Mouse (Mus musculus) forebrain, embryonic 10.5 days (tissue): ENCODE results near the gene Moap1. TPM values are rescaled to one million over a fixed set of nuclear protein-coding genes. Genes with fewer than 3 reads are reported as not detected.
A peak's percentile ranks its signal among the peaks of the same experiment; 100 is the strongest.

ENCODE experiments used
- DNase-seq: peaks from one replicate; pipeline ENCODE4 v3.0.0-alpha.2; 2017; ENCODE audit warnings: low spot score; ENCODE audit errors: extremely low spot score
- H3K27ac ChIP-seq: fragments of 300-500 bp; sonication (generic); 2 replicates; pipeline ENCODE4 v1.5.1; 2016; ENCODE audit warnings: mild to moderate bottlenecking
- H3K27me3 ChIP-seq: fragments of 300-500 bp; sonication (generic); 2 replicates; pipeline ENCODE4 v1.6.1; 2016; ENCODE audit warnings: mild to moderate bottlenecking; ENCODE audit not compliant: poor library complexity, severe bottlenecking
- H3K36me3 ChIP-seq: fragments of 300-500 bp; sonication (generic); replicated peaks from 2 replicates; pipeline ENCODE4 v1.6.1; 2016; ENCODE audit warnings: mild to moderate bottlenecking, moderate library complexity
- H3K4me1 ChIP-seq: fragments of 300-500 bp; sonication (generic); 2 replicates; pipeline ENCODE4 v1.6.1; 2016
- H3K4me3 ChIP-seq: fragments of 300-500 bp; sonication (generic); 2 replicates; pipeline ENCODE4 v1.5.1; 2016; ENCODE audit warnings: mild to moderate bottlenecking, moderate library complexity
- H3K9me3 ChIP-seq: fragments of 300-500 bp; sonication (generic); 2 replicates; pipeline ENCODE4 v1.6.1; 2016; ENCODE audit warnings: mild to moderate bottlenecking, moderate library complexity
- WGBS: fragments of 180-500 bp; shearing (Covaris S2); methylation state at CpG from one replicate; pipeline ENCODE4 v1.1.7; 2016; 5-methylcytosine and 5-hydroxymethylcytosine counted together
- polyA plus RNA-seq: library from polyadenylated mRNA; unstranded; fragments of >200 nt; fragmentation: Nextera tagmentation; extraction: Ambion mirVana; gene quantifications from 2 replicates; pipeline ENCODE4 v1.2.1, GENCODE M21; 2016

Moap1 gene
- polyA plus RNA-seq, 1 experiment from 2014 or later = 33.8 TPM

DNA sequence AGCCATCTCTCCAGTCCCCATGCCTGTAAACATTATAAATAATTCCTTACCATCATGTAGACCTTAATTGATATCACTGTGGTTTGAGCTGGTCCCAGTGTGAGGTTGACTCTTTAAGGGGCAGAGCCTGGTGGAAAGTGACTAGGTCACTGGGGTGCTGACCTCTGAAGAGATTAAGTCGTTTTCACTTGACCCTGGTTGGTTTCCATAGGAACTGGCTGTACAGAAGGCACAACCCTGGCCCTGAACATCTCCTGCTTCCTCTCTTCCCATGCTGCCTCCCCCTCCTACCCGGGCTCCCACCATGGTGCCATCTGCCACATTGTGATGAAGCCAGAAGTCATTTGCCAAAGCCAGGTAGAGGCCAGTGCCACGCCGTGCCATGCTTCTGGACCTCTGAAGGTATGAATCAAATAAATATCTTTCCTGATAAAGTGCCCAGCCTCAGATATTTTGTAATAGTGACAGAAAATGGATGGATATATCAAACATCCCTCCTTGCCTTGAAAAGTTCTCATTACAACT is 32.5 kb downstream of the Moap1 start:
- WGBS = 57% methylated on average over 4 of the region's 4 CpGs
- peaks cover 26% of the 10 kb centered on the region for H3K27me3 ChIP-seq
- H3K4me1 ChIP-seq = peaks cover 11% of the 10 kb centered on the region
- no peak for DNase-seq
- H3K9me3 ChIP-seq = no peaks in the 10 kb centered on the region
- H3K27ac ChIP-seq = no peak overlapping the region
- no peaks in the 10 kb centered on the region for H3K36me3 ChIP-seq
- no peak overlapping the region for H3K4me3 ChIP-seq

GRCm38 (mm10) chr12:102709896-102710295 is 33.6 kb downstream of the Moap1 start:
- no peak for DNase-seq
- H3K27ac ChIP-seq = no peak overlapping the region

DNA sequence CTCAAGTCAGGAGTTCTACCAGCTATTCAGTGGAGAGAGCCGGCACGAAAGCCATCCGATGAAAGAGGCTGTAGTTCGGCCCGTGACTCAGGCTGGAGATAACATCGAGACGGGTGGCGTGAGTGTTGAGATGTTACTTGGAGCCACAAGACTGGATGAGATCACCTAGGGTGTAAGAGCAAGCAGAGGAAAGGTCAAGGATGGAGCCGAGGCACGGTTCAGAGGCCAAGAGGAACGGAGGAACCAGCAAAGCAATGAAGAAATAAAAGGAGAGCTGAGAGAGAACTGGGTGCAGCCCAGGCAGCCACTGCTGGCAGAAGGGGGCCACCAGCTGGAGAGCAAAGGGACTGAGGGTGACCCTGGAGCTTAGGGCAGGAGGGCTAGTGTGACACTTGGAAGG is 35.2 kb downstream of the Moap1 start:
- H3K9me3 ChIP-seq = no peaks in the 10 kb centered on the region
- DNase-seq = no peak
- no peaks in the 10 kb centered on the region for H3K36me3 ChIP-seq
- peaks cover 33% of the 10 kb centered on the region for H3K4me1 ChIP-seq
- H3K4me3 ChIP-seq = no peak overlapping the region
- H3K27ac ChIP-seq = no peak overlapping the region
- peaks cover 33% of the 10 kb centered on the region for H3K27me3 ChIP-seq
- 87% methylated on average over 11 of the region's 11 CpGs for WGBS

More at GRCm38 (mm10) chr12:102709896-102710295, 33.6 kb downstream of the Moap1 start:
- H3K36me3 ChIP-seq = no peaks in the 10 kb centered on the region
- H3K9me3 ChIP-seq = no peaks in the 10 kb centered on the region
- H3K4me1 ChIP-seq = peaks cover 19% of the 10 kb centered on the region
- 94% methylated on average over 5 of the region's 5 CpGs for WGBS
- no peak overlapping the region for H3K4me3 ChIP-seq
- peaks cover 26% of the 10 kb centered on the region for H3K27me3 ChIP-seq

GRCm38 (mm10) chr12:102706833-102707463 is 36.5 kb downstream of the Moap1 start:
- no peaks in the 10 kb centered on the region for H3K9me3 ChIP-seq
- no peaks in the 10 kb centered on the region for H3K36me3 ChIP-seq
- DNase-seq = no peak
- peaks cover 45% of the 10 kb centered on the region for H3K4me1 ChIP-seq
- WGBS = 90% methylated on average over 10 of the region's 10 CpGs
- H3K4me3 ChIP-seq = no peak overlapping the region
- H3K27ac ChIP-seq = no peak overlapping the region
- H3K27me3 ChIP-seq = peaks cover 33% of the 10 kb centered on the region

- DNase-seq = no peak
- peaks cover 5% of the 10 kb centered on the region; the same call in 1 of the 2 replicates for H3K36me3 ChIP-seq
- 75% methylated on average over 6 of the region's 6 CpGs for WGBS
- H3K27ac ChIP-seq = no peak overlapping the region
- H3K27me3 ChIP-seq = peaks cover 33% of the 10 kb centered on the region
- H3K4me1 ChIP-seq = peaks cover 49% of the 10 kb centered on the region
- no peaks in the 10 kb centered on the region for H3K9me3 ChIP-seq
- H3K4me3 ChIP-seq = peak overlapping the region; percentile 80
Observed at GRCm38 (mm10) chr12:102705906-102706640, 37.4 kb downstream of the Moap1 start.

DNA sequence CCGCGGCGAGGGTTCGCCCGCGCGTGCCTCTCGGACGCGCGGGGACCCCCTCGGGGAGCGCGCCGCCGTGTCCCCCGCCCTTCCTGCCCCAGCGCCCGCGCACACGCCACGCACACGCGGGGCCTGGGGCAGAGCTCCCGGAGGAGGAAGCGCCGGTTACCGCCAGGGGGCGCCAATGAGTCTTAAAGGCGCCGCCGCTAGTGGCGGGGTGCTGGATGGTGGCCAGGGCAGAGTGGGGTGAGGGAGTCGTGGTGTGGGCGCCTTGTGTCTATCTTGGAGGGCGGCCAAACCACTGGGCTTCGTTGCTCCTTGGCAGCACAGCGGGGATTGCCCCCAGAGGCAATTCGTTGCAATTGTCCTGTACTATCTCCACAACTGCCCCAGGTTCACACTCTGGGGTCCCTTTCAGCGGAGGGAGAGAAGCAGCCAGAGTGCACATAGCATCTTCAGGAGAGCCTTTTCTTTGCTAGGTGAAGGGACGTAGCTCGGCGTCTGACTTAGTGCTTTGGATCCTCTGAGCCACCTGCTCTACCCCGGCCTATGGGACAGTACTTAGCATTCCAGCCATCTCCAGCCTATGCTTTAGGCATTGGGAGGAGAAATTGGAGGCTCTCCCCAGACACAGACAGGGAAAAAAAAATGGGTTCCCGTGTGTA is 38.1 kb downstream of the Moap1 start:
- peak overlapping the region; percentile 92 for H3K27ac ChIP-seq
- peaks cover 33% of the 10 kb centered on the region for H3K27me3 ChIP-seq
- peak; percentile 81 for DNase-seq
- peak overlapping the region; percentile 80 for H3K4me3 ChIP-seq
- H3K36me3 ChIP-seq = peaks cover 7% of the 10 kb centered on the region; the same call in 1 of the 2 replicates
- H3K9me3 ChIP-seq = no peaks in the 10 kb centered on the region
- peaks cover 49% of the 10 kb centered on the region for H3K4me1 ChIP-seq
- WGBS = 2% methylated on average over 45 of the region's 45 CpGs

GRCm38 (mm10) chr12:102704457-102705198 is 38.8 kb downstream of the Moap1 start, which contains the start of gene Itpk1:
Itpk1 (minus strand) TSS chr12:102704930.
- no peaks in the 10 kb centered on the region for H3K9me3 ChIP-seq
- peak within 1 kb of the TSS; percentile 80 for H3K4me3 ChIP-seq
- peaks cover 57% of the 10 kb centered on the region for H3K4me1 ChIP-seq
- peak; percentile 50 for DNase-seq
- H3K36me3 ChIP-seq = peaks cover 7% of the 10 kb centered on the region; the same call in 1 of the 2 replicates
- WGBS = under 1% methylated on average over 96 of the region's 105 CpGs
- H3K27ac ChIP-seq = peak within 1 kb of the TSS; percentile 92
- H3K27me3 ChIP-seq = peaks cover 33% of the 10 kb centered on the region

DNA sequence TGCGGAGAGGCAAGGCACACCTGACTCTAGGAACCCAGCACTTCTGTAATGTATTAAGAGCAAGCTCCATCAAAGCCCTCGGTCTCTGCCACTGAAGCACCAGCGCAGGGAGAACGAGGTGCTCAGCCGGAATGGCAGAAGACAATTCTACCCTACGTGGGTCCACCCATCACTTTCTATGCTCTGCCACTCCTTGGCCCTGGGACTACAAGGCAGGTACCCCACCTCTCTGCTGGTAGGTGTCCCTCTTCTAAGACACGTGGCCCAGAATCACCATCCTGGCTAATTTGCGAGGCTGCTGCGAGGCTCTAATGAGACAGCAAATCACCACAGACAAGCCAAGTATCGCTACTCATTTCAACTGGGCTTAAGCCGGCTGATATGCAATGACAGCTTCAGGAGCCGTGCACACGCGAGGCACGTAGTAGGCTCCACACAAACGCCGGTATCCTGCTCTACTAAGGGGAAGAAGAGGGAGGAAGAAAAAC is 39.5 kb downstream of the Moap1 start:
- Histone ChIP-seq H3K9me3 (no peaks in the 10 kb centered on the region), H3K4me3 (peak overlapping the region; percentile 80), H3K36me3 (peaks cover 7% of the 10 kb centered on the region; the same call in 1 of the 2 replicates), H3K27ac (peak overlapping the region; percentile 92), H3K4me1 (peaks cover 63% of the 10 kb centered on the region), H3K27me3 (peaks cover 33% of the 10 kb centered on the region)
- 6% methylated on average over 17 of the region's 17 CpGs for WGBS
- no peak for DNase-seq

DNA sequence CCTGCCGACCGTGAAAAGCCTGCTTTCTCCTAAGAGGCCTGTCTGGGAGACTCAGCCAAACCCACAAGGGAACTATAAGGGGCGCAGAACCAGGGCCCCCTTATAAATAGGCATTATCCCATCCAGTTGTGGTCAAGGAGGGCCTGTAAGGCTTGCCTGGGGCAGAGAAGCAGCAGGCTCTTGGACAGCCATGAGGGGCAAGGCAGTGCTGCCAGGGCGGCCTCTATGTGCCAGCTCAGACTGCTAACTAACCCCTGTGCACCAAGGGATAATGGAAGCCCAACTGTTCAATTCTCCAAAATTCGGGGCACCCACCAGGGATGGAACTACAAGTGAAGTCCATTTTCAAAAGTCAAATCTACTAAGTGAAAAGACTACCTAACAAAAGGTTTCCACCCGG is 40.0 kb downstream of the Moap1 start:
- Histone ChIP-seq H3K27me3 (peaks cover 32% of the 10 kb centered on the region), H3K36me3 (peaks cover 7% of the 10 kb centered on the region; the same call in 1 of the 2 replicates), H3K9me3 (no peaks in the 10 kb centered on the region), H3K27ac (peak overlapping the region; percentile 92), H3K4me1 (peaks cover 68% of the 10 kb centered on the region), H3K4me3 (peak overlapping the region; percentile 80)
- no peak for DNase-seq
- 36% methylated on average over 6 of the region's 6 CpGs for WGBS

GRCm38 (mm10) chr12:102703111-102703412 is 40.4 kb downstream of the Moap1 start:
- H3K4me1 ChIP-seq = peaks cover 72% of the 10 kb centered on the region
- H3K27me3 ChIP-seq = peaks cover 28% of the 10 kb centered on the region
- H3K9me3 ChIP-seq = no peaks in the 10 kb centered on the region
- WGBS = 5% methylated on average over 4 of the region's 4 CpGs
- DNase-seq = no peak
- peaks cover 7% of the 10 kb centered on the region; the same call in 1 of the 2 replicates for H3K36me3 ChIP-seq
- H3K27ac ChIP-seq = peak overlapping the region; percentile 92
- peak overlapping the region; percentile 80 for H3K4me3 ChIP-seq

DNA sequence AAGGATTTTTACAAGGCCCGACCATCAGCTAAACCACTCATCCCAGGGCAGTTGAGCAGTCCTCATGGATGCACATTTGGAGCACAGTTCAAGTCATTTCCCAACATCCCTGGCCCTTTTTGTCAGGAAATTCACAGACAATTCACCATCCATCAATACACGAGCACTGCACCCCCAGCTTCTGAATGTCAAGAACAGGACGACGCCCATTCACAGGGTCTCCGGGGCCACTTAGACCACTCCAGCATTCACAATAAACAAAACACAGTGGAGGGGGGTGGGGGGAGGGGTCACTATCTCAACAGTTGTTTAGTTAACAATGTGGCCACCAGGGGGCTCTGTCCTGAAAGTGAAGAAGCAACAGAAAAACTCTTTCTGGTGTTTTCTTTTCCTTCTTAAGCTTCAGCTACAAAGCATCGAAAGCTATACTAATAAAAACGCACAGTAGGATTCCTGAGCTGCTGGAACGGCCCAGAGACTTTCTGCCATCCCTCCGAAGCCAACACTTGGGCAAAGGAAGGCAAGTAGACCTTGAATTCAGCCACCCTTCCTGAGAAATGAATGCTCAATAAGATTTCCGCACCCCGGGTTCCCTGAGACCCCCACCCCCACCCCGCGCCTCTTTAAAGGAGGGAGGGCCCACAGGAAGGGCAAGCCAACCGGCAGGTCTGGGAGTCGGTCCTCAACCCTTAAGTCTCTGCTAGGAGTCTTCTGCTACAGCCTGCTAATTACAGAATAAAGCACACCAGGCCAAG is 40.9 kb downstream of the Moap1 start:
- Histone ChIP-seq H3K27ac (peak overlapping the region; percentile 92), H3K9me3 (no peaks in the 10 kb centered on the region), H3K4me3 (peak overlapping the region; percentile 80), H3K4me1 (peaks cover 78% of the 10 kb centered on the region), H3K36me3 (peaks cover 7% of the 10 kb centered on the region; the same call in 1 of the 2 replicates), H3K27me3 (peaks cover 24% of the 10 kb centered on the region)
- WGBS = 7% methylated on average over 15 of the region's 15 CpGs
- peak; percentile 80 for DNase-seq
